Mouse (Mus musculus): ENCODE results near the gene Grap.

DNA sequence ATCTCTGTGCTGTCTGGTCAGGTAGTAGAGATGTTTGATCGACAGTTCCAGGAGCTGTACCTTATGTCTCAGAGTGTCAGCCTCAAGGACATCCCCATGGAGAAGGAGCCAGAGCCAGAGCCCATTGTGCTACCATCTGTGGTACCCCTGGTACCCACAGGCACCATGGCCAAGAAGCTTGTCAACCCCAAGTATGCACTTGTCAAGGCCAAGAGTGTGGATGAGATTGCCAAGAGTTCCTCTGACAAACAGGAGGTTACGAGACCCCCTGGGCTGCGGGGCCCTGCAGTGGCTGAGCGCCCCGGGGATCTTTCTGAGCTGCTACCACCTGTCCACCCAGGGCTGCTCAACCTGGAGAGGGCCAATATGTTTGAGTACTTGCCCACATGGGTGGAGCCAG is 49.4 kb downstream of the Grap start:
- TF ChIP-seq CTCF (IDR thresholded peaks at IDR 0.05; ENCODE audit: low read depth) (no peak), EP300 (IDR thresholded peaks at IDR 0.05; ENCODE audit: low read depth) (no peak)
